Mouse (Mus musculus) gastrocnemius, postnatal 14 days (tissue): ENCODE measurements around the gene Tex11. TPM values are rescaled to one million over a fixed set of nuclear protein-coding genes. Genes with fewer than 3 reads are reported as not detected.

ENCODE experiments used
- DNase-seq: peaks from one replicate; pipeline ENCODE4 v3.0.0; 2021; ENCODE audit warnings: mixed read lengths
- intact Hi-C: fragments of 180-260 bp; cut with DNase I; formaldehyde crosslinking; loops from one replicate; pipeline ENCODE4 v1.15.1; 2025; ENCODE audit warnings: low total_unique reads
- total RNA-seq, 2 experiments: library from RNA; stranded (reverse); gene quantifications; 2 replicates each; pipeline ENCODE4 v1.2.3; 2021

Tex11 gene
- total RNA-seq, 2 experiments from 2014 or later: not detected

DNA sequence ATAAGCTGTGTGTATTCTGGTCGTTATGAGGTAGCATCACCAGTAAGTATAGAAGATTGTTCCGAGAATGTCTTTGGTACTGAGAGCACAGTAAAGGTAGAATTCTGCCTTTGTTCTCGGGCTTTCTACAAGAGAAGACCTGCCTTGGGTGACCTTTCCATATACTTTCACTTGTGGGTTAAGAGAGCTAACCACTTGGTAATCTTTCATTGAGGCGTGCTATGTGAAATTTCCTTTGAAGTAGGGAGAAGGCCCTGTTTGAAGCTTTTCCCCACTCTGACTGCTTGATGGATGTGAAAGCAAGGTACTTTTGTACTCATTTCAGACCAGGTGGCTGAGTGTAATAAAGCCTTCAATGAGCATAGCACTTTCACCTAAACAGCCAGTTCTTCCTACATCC lies 270.1 kb downstream of the Tex11 start:
- no peak for DNase-seq
- intact Hi-C loops: no loop called here

Other genes with a start within 250 kb of the Tex11 start
- under 1 TPM in 1 of 2 experiments, not detected in 1; 0.09 TPM for gene Slc7a3, start 26.4 kb upstream of the Tex11 start, total RNA-seq
- gene Snx12, start 162.9 kb upstream of the Tex11 start, total RNA-seq: 10 to 100 TPM; 37.3 to 41.3 TPM
- gene Foxo4, start 194.9 kb upstream of the Tex11 start, total RNA-seq: 10 to 100 TPM; 42.1 to 50.3 TPM
- gene Gm614, start 204.3 kb upstream of the Tex11 start, total RNA-seq: not detected
- 1 to 10 TPM; 5.2 to 7.1 TPM for gene Il2rg, start 208.6 kb upstream of the Tex11 start, total RNA-seq
- not detected for gene Gm20489, start 209.4 kb upstream of the Tex11 start, total RNA-seq
- 10 to 100 TPM; 15.0 to 19.7 TPM for gene Med12, start 214.4 kb upstream of the Tex11 start, total RNA-seq
- under 1 TPM; 0.18 to 0.66 TPM for gene Nlgn3, start 239.5 kb upstream of the Tex11 start, total RNA-seq